Mouse (Mus musculus): ENCODE results near the gene Apex2. TPM values are rescaled to one million over a fixed set of nuclear protein-coding genes. Genes with fewer than 3 reads are reported as not detected.

Gene Apex2
- polyA plus RNA-seq, 1 experiment from 2014 or later = 12.9 TPM

- Histone ChIP-seq H3K4me1 (replicated peaks; ENCODE audit: insufficient read depth, low read length) (no peaks in the 10 kb centered on the region), H3K4me2 (ENCODE audit: low read length) (no peak overlapping the region), H3K9me3 (replicated peaks; ENCODE audit: low read length) (no peaks in the 10 kb centered on the region), H3K27me3 (ENCODE audit: insufficient read depth, low read length) (no peaks in the 10 kb centered on the region), H3K9ac (ENCODE audit: low read depth, low read length) (no peak overlapping the region), H3K36me3 (ENCODE audit: insufficient read depth, low read length) (no peaks in the 10 kb centered on the region), H3K27ac (no peak overlapping the region), H3K4me3 (replicated peaks; ENCODE audit: low read depth, low read length) (no peak overlapping the region)
- TF ChIP-seq CTCF (IDR thresholded peaks at IDR 0.05; ENCODE audit: low read depth) = no peak
- DNase-seq (ENCODE audit: low spot score) (no peak), ATAC-seq (replicated peaks; ENCODE audit: low FRiP score, low read depth) (no peak)
- 68% methylated on average over 1 of the region's 1 CpGs for WGBS
Measured at GRCm38 (mm10) chrX:150471416-150471815, 118.3 kb downstream of the Apex2 start.

Small RNAs within 50 kb of the gene (microRNA-seq; reads per million reads assigned to microRNA genes)
- not detected for gene Mir3620

Other genes starting within 250 kb of the Apex2 start
- gene Tmem29, start 130.7 kb downstream of the Apex2 start, polyA plus RNA-seq (2015; fragmentation: Nextera tagmentation; extraction: Ambion mirVana) = 35.9 and 39.0 TPM in 2 replicates
- gene Alas2, start 42.5 kb downstream of the Apex2 start, polyA plus RNA-seq (2015; fragmentation: Nextera tagmentation; extraction: Ambion mirVana) = 12.6 and 12.7 TPM in 2 replicates
- 2.8 and 3.9 TPM in 2 replicates for gene Pfkfb1, start 1.6 kb downstream of the Apex2 start, polyA plus RNA-seq (2015; fragmentation: Nextera tagmentation; extraction: Ambion mirVana)
- 8.4 and 9.1 TPM in 2 replicates for gene Tro, start 67.7 kb upstream of the Apex2 start, polyA plus RNA-seq (2015; fragmentation: Nextera tagmentation; extraction: Ambion mirVana)
- 449 and 472 TPM in 2 replicates for gene Maged2, start 224.5 kb upstream of the Apex2 start, polyA plus RNA-seq (2015; fragmentation: Nextera tagmentation; extraction: Ambion mirVana)